Mouse (Mus musculus): Measurements from ENCODE around the gene Marf1.

DNA sequence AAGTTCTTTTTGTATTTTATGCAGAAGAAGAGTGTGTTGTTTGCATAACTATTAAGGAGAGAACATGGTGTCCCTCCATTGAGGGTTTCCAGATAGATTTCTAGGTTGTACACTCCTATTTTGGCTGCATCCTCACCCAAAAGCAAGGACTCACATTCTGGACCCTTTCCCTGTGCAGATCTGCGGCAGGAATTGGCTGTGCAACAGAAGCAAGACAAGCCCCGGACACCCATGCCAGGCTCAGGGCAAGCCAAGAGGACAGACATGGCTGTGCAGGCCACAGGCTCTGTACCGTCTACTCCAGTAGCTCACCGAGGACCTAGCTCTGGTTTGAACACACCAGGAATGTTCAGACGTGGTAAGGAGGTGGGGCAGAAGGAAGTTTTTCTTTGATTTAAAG is 22.4 kb upstream of the Marf1 start:
- TF ChIP-seq CTCF (IDR thresholded peaks at IDR 0.05; ENCODE audit: low read depth): no peak
- TF ChIP-seq EP300 (IDR thresholded peaks at IDR 0.05; ENCODE audit: low read depth): no peak
